Mouse (Mus musculus) right cerebral cortex, postnatal 4 days (tissue): ENCODE measurements at regions not wholly inside any gene's neighbourhood (a gene's known extent, or its start where the extent isn't known, plus 50 kb on each side); places are given as distances from the start of the nearest gene placed in this dataset.

Source experiments
- DNase-seq: peaks from one replicate; pipeline ENCODE4 v3.0.0-alpha.2; 2022

DNA sequence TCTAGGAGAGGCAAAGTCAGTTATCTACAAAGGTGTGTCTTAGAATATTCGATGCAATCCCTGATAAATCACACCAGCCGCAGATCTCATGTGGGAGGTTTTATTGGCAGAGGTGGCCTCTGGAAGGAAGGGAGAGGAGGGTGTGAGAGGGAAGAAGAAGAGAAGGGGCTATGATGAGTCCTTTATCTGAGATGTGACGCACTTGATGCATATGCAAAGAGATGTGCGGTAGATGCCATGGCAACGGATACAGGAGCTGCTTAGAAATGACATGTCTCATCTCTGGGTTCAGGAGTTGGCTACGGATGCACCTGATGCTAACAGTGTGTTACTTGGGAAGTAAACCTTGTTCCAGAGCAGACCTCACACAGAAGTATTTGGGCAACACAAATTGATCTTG lies 718.6 kb upstream of the Gm21961 start:
- no peak for DNase-seq

DNA sequence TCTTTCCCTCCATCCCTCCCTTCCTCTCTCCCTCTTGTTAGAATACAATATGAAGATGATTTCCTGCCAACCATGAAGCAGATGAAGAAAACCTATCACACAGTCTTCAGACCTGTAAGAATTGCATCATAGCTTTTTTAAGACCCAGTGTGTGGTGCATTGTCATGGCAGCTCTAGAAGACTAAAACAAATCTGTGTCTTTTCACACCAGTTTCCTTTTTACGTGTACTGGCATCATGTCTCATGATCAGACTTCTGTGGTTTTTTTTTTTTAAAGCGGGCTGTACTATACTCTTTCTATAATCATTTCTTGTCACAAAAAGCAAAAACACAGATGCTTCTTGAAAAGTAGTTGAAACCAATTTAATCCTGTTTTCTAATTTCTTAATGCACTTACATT lies 716.6 kb upstream of the Gm21961 start:
- no peak for DNase-seq

DNA sequence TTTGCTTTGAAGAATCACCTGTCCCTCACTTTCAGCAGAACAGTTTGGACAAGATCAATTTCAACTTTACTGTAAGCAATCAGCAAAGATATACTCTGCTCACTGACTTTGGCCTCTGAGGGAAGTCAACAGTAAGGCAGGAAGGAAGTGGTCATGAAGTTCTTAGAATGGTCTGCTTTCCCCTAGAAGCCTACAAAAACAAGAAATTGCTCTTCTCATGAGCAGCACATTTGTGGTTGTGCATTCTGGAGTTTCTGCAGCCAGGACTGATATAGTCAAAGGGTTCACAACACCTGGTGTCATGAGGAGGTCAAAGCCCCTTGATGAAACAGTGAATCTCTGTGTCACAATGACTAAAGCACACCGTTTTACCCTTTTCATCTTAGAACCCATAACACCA lies 712.4 kb upstream of the Gm21961 start:
- DNase-seq: no peak

DNA sequence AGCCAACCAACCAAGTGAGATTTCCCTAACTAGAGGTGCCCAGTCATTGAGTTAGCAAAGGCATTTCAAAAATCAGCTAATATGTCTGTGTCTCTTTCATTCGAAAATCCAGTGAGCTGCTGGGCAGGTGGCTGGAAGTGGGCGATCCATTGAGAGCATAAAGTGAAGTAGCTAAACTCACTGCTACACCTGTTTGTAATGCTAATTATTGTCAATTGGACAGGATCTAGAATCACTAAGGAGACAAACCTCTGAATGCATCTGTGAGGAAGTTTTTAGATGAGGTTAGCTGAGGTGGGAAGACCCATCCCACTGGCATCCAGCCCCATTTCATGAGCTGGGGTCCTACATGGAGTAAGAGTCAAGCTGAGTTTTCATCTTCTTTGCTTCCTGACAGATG lies 711.6 kb upstream of the Gm21961 start:
- DNase-seq: no peak

DNA sequence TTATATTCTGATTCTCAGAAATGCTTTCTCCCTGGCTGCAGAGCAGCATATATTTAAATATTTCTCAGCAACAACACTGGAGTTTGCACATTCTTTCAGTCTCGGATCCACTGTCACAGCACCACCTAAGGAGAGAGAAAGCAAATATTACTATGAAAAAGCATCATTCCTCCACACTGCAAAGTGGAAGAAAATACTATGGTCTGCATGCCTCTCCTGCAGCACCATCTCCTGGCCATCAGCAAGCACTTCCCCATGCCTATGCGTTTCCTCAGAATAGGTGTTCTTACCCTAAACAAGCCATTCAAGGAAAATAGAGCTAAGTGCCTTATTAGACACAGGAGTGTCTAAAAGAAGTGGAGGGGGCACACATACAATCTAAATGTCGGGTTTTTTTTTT lies 688.9 kb upstream of the Gm21961 start:
- DNase-seq: peak; percentile 22

DNA sequence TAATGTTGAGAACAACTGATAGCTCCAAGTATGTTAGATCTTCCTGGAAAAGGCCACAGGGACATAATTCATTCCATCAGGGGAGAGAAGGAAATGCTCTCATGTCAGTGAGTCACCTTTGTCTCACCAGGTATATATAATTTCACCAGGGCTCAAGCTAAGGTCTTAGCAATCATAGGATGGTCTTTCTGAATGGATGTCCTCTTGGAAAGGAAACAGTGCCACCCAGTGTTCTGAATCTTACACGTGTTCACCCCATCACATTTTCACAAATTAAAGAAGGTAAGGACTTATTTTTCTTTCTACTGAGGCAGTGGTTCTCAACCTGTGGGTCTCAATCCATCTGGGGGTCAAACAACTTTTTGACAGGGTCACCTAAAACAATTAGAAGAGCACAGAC lies 686.8 kb upstream of the Gm21961 start:
- peak; percentile 4 for DNase-seq

DNA sequence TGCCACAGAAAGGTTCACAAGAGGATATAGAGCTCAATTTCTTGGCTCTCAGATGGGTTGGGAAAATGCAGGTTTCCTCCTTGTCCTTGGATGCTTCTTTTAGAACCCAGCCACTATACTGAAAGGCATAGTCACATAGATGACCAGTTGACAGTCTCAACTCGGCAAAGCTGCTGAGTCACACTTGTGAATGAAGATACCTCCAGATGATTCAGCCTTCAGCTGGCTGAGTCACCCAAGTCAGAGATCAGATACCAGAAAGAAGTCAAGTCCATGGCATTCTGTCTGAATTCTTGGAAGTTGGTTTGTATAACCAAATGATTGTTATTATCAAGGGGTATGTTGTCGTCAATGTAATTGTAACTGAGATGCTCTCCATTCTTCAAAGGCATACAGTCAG lies 683.9 kb upstream of the Gm21961 start:
- no peak for DNase-seq
